Mouse (Mus musculus) limb, embryonic 15.5 days (tissue): ENCODE measurements around the gene Cnpy3. TPM values are rescaled to one million over a fixed set of nuclear protein-coding genes. Genes with fewer than 3 reads are reported as not detected.

ENCODE experiments used
- ATAC-seq: fragments of 200-750 bp; cut with Nextera tagmentation; 2 replicates; pipeline ENCODE4 v1.8.0; 2017; ENCODE audit warnings: low read depth, moderate TSS enrichment; ENCODE audit not compliant: insufficient number of reproducible peaks, low FRiP score, low TSS enrichment
- H3K27ac ChIP-seq: fragments of 300-500 bp; sonication (generic); 2 replicates; pipeline ENCODE4 v1.5.1; 2015; ENCODE audit warnings: moderate library complexity, mild to moderate bottlenecking, inconsistent platforms
- H3K27me3 ChIP-seq: fragments of 300-500 bp; sonication (generic); 2 replicates; pipeline ENCODE4 v1.6.1; 2015; ENCODE audit warnings: inconsistent platforms
- H3K36me3 ChIP-seq: fragments of 300-500 bp; sonication (generic); 2 replicates; pipeline ENCODE4 v1.6.1; 2015; ENCODE audit warnings: inconsistent platforms
- H3K4me1 ChIP-seq: fragments of 300-500 bp; sonication (generic); 2 replicates; pipeline ENCODE4 v1.6.1; 2015; ENCODE audit warnings: inconsistent platforms
- H3K4me2 ChIP-seq: fragments of 300-500 bp; sonication (generic); 2 replicates; pipeline ENCODE4 v1.6.1; 2015; ENCODE audit warnings: mild to moderate bottlenecking, inconsistent platforms
- H3K4me3 ChIP-seq: fragments of 300-500 bp; sonication (generic); 2 replicates; pipeline ENCODE4 v1.5.1; 2015; ENCODE audit warnings: mild to moderate bottlenecking, inconsistent platforms
- H3K9ac ChIP-seq: fragments of 300-500 bp; sonication (generic); 2 replicates; pipeline ENCODE4 v1.6.1; 2015; ENCODE audit warnings: inconsistent platforms
- H3K9me3 ChIP-seq: fragments of 300-500 bp; sonication (generic); 2 replicates; pipeline ENCODE4 v1.6.1; 2016; ENCODE audit warnings: inconsistent platforms
- WGBS: fragments of 180-500 bp; shearing (Covaris S2); methylation state at CpG from one replicate; pipeline ENCODE4 v1.1.7; 2015; 5-methylcytosine and 5-hydroxymethylcytosine counted together
- polyA plus RNA-seq: library from polyadenylated mRNA; unstranded; fragments of >200 nt; fragmentation: Nextera tagmentation; extraction: Ambion mirVana; gene quantifications from 2 replicates; pipeline ENCODE4 v1.2.1, GENCODE M21; 2015

Cnpy3 gene
- polyA plus RNA-seq, 1 experiment from 2014 or later, result 78.0 TPM

DNA sequence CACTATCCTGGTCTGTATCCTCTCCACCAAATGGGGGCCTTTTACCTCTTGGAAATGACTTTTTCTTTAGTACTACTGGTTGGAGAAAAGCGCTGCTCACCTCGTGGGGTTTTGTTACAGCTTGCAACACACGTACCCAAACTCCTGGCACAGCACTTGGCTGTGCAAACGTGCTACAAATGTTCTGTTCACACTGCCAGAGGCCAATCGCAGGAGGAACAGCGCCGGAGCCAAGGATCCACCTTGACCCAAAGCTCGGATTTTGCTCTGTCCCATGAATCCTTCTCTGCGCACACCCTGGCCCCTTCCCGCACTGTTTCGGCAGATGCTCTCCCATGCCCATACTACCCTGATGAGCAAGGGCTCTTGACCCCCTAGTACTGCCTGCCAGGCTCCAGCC lies 23.5 kb downstream of the Cnpy3 start:
- ATAC-seq, result no peak

DNA sequence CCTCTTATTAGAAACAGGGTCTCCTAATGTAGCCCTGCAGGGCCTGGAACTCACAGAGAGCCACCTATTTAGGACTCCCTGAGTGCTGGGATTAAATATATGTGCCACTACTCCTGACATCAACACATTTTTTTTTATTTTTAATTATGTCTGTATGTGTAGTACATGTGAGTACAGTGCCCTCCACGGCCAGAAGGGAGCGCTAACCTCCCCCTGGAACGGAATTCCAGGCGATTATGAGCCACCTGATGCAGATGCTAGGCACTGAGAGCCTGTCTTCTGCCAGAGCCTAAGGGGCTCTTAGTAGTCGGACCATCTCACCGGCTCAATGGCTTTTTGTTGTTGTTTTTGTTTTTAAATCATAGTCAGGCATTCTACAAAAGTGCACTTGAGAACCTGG lies 24.0 kb downstream of the Cnpy3 start:
- peaks cover 37% of the 10 kb centered on the region for H3K36me3 ChIP-seq
- 44% methylated on average over 6 of the region's 6 CpGs for WGBS
- H3K9ac ChIP-seq, result no peak overlapping the region
- no peak overlapping the region for H3K4me3 ChIP-seq
- peaks cover 11% of the 10 kb centered on the region; the same call in 1 of the 2 replicates for H3K4me1 ChIP-seq
- H3K27ac ChIP-seq, result no peak overlapping the region
- H3K4me2 ChIP-seq, result no peak overlapping the region
- H3K9me3 ChIP-seq, result no peaks in the 10 kb centered on the region
- no peak for ATAC-seq
- peaks cover 11% of the 10 kb centered on the region for H3K27me3 ChIP-seq

More for the DNA sequence above, 23.5 kb downstream of the Cnpy3 start:
- H3K4me2 ChIP-seq, result peak overlapping the region; percentile 34
- no peak overlapping the region for H3K27ac ChIP-seq
- 48% methylated on average over 11 of the region's 11 CpGs for WGBS
- H3K4me3 ChIP-seq, result peak overlapping the region; percentile 17; the same call in 1 of the 2 replicates
- peaks cover 11% of the 10 kb centered on the region for H3K27me3 ChIP-seq
- no peaks in the 10 kb centered on the region for H3K9me3 ChIP-seq
- H3K9ac ChIP-seq, result 0 out of 2 replicates have a peak overlapping the region, but pooled peaks have one; percentile 4
- peaks cover 11% of the 10 kb centered on the region; the same call in 1 of the 2 replicates for H3K4me1 ChIP-seq
- H3K36me3 ChIP-seq, result peaks cover 32% of the 10 kb centered on the region

DNA sequence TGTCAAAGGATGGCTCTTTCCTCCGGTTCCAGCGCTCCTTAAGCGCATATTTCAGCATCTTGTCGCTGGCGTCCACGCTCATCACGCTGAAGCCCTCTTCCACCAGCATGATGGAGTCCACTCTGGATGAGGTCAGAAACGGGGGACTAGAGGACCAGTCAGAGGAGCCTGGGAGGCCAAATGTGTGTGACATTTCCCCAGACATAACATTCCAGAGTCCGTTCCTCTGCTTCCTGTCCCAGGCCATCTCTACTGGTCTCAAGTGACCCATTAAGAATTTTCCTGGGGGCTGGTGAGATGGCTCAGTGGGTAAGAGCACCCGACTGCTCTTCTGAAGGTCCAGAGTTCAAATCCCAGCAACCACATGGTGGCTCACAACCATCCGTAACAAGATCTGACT lies 24.7 kb downstream of the Cnpy3 start:
- H3K4me1 ChIP-seq, result peaks cover 11% of the 10 kb centered on the region; the same call in 1 of the 2 replicates
- H3K9ac ChIP-seq, result no peak overlapping the region
- no peaks in the 10 kb centered on the region for H3K9me3 ChIP-seq
- no peak overlapping the region for H3K4me3 ChIP-seq
- no peak overlapping the region for H3K4me2 ChIP-seq
- no peak for ATAC-seq
- 92% methylated on average over 11 of the region's 11 CpGs for WGBS
- peaks cover 42% of the 10 kb centered on the region for H3K36me3 ChIP-seq
- peaks cover 11% of the 10 kb centered on the region for H3K27me3 ChIP-seq
- H3K27ac ChIP-seq, result no peak overlapping the region

DNA sequence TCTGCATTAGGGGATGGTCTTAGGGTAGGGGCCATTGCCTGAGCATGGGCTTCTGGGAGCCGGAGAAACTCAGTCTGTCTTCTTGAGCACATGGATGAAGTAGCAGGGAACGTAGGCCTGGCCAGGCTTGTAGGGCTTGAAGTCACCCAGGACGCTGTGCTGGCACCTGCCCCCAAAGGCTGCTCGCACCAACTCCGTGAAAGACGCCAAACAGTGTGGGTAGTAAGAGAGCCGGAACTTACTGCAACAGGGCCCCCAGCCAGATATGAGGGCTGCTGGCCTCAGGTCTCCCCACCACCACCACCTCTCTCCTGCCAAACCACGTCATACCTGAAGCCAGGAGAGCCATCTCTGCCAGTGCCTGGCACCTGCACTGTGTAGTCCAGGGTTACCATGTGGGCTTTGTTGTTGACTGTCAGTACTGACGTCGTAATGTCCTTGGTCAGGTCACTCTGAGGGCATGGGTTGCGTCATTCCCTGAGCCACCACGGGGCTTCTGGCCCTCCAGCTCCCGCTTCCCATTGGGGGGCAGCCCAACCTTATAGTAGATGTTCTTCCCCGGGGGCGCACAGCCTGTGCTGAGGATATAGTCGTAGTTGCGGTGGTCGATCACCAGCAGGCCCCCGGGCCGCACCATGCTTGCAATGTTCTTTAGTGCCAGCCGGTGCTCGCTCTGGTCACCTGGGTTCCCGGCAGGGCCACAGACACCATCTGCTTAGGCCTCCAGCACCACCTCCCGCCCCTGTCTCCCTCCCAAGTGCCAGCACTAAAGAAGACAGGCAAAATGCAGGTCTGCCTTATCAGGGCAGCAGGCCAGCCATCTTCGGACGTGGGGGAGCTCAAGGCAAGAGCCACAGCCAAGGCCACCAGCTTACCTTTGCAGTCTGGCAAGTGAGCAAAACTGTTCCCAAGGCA lies 26.0 kb downstream of the Cnpy3 start:
- ATAC-seq, result no peak
- Histone ChIP-seq H3K9ac (no peak overlapping the region), H3K36me3 (peaks cover 55% of the 10 kb centered on the region)

DNA sequence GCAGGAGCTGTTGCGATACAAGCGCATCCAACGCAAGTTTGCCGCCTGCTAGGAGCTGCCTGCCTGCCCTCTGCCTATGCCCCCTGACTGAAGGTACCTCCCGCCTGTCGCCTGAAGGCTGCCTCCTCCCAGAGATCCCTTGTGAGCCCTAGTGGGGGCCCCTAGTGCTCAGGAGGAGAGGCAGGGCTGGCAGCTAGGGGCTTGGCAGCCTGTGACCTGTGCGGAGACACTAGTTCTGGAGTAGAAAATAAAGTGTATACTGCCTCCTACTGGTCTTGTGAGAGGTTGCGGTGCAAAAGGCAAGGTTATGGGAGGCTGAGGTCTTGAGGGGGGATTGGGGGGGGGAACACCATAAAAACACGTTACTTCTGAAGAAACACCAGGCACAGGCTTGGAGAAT lies 26.7 kb downstream of the Cnpy3 start:
- Histone ChIP-seq H3K4me2 (no peak overlapping the region), H3K27ac (no peak overlapping the region), H3K4me3 (no peak overlapping the region), H3K36me3 (peaks cover 62% of the 10 kb centered on the region), H3K9ac (no peak overlapping the region), H3K9me3 (no peaks in the 10 kb centered on the region), H3K27me3 (peaks cover 11% of the 10 kb centered on the region), H3K4me1 (peaks cover 11% of the 10 kb centered on the region; the same call in 1 of the 2 replicates)
- 54% methylated on average over 9 of the region's 9 CpGs for WGBS
- no peak for ATAC-seq

More for the DNA sequence above, 26.0 kb downstream of the Cnpy3 start:
- Histone ChIP-seq H3K4me2 (no peak overlapping the region), H3K9me3 (no peaks in the 10 kb centered on the region), H3K4me3 (no peak overlapping the region), H3K27me3 (peaks cover 11% of the 10 kb centered on the region), H3K27ac (no peak overlapping the region), H3K4me1 (peaks cover 11% of the 10 kb centered on the region; the same call in 1 of the 2 replicates)
- 87% methylated on average over 26 of the region's 26 CpGs for WGBS

DNA sequence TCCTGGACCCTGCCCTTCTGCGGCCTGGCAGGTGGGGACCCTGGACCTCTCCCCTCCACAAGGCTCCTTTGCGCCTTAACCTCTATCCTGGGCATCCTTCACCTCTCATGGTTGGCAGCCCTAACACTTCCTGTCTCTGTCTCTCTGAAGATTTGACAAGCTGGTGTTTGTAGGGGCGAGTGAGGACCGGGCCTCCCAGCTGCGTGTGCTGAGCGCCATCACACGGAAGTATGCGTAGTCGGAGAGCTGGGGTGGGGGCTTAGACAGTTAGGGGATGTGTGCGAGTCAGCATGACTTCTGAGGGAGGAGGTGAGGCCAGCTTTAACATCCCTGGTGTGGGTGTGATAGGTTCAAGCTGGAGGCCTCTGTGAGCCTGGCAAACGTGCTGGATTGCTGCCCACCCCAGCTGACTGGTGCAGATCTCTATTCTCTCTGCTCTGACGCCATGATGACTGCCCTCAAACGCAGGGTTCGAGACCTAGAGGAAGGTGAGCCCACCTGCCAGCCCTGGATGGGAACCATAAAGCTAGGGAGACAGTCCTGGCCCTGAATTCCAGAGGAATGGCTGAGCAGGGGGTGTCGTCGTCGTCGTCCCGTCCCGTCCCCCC lies 27.4 kb downstream of the Cnpy3 start:
- H3K27ac ChIP-seq, result no peak overlapping the region
- 74% methylated on average over 20 of the region's 20 CpGs for WGBS
- peaks cover 11% of the 10 kb centered on the region; the same call in 1 of the 2 replicates for H3K4me1 ChIP-seq
- ATAC-seq, result no peak
- no peak overlapping the region for H3K4me3 ChIP-seq
- no peaks in the 10 kb centered on the region for H3K9me3 ChIP-seq
- peaks cover 8% of the 10 kb centered on the region for H3K27me3 ChIP-seq
- H3K36me3 ChIP-seq, result peaks cover 66% of the 10 kb centered on the region
- no peak overlapping the region for H3K9ac ChIP-seq
- H3K4me2 ChIP-seq, result no peak overlapping the region

DNA sequence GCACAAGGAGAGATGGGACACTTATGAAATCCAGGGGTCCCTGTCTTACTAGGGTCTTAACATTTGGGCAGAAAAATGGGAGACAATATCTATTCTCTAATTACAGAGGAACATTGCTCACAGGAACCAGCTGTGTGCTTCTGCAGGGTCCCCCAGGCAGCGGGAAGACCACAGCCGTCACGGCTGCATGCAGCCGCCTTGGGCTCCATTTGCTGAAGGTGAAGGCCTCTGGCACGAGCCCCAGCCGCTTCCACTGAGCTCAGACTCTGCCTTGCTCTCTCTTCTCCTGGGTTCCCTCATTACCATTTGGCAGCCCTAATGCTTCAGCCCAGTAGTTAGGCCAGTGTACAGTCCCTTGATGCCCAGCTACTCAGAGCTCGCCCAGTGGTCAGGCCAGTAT lies 30.9 kb downstream of the Cnpy3 start:
- WGBS, result 81% methylated on average over 7 of the region's 7 CpGs
- peaks cover 82% of the 10 kb centered on the region for H3K36me3 ChIP-seq
- no peaks in the 10 kb centered on the region for H3K9me3 ChIP-seq
- no peak overlapping the region for H3K27ac ChIP-seq
- no peak for ATAC-seq
- H3K27me3 ChIP-seq, result no peaks in the 10 kb centered on the region
- peaks cover 3% of the 10 kb centered on the region; the same call in 1 of the 2 replicates for H3K4me1 ChIP-seq
- H3K9ac ChIP-seq, result no peak overlapping the region
- H3K4me3 ChIP-seq, result no peak overlapping the region
- H3K4me2 ChIP-seq, result no peak overlapping the region

DNA sequence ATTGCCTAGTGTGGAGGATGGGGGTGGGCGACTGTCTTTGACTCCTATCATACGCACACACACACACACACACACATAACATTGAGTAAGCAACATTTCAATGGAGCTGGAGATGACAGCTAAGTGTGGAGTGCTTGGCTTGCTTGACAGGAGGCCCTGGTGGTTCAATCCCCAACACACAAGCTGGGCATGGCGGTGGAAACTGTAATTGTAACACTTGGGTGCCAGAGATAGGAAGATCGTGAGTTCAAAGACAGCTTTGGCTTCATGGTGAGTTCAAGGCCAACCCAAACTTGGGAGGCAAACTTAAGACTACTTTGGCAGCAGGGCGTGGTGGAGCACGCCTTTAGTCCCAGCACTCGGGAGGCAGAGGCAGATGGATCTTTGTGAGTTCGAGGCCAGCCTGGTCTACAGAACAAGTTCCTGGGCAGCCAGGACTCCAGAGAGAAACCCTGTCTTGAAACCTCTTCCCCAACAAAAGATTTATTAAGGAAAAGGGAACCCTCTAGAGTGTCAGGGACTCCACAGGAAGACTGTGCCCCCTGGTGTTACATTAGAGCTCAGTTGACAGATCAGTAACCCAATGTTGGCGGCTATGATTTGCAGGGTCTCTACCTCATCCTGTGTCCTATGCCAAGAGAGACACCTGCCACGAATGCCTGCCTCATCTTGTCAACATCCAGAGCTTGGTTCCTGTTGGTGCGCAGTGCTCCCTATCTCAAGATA lies 37.1 kb downstream of the Cnpy3 start:
- no peak for ATAC-seq

DNA sequence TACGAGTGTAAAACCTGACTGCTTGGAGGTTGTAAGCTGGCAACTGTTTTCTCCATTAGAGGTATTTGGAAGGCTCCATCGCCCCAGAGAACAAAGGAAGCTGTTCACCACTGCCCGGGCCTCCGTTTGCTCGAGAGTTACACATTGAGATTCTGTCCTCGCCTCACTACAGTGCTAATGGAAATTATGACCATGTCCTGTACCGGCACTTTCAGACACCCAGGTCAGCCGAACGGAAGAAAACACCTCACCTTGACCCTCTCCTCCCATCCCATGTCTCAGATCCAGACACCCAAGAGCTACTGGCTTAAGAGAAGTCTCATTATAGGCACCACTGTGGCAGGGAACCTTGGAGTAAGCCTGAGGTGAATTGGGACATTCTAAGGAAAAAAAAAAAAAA lies 38.2 kb downstream of the Cnpy3 start:
- Histone ChIP-seq H3K4me1 (peaks cover 14% of the 10 kb centered on the region), H3K9ac (no peak overlapping the region), H3K4me2 (no peak overlapping the region), H3K36me3 (peaks cover 42% of the 10 kb centered on the region), H3K27me3 (no peaks in the 10 kb centered on the region), H3K4me3 (no peak overlapping the region), H3K27ac (no peak overlapping the region), H3K9me3 (no peaks in the 10 kb centered on the region)
- WGBS, result 87% methylated on average over 9 of the region's 9 CpGs
- ATAC-seq, result no peak

More for the DNA sequence above, 37.1 kb downstream of the Cnpy3 start:
- WGBS, result 90% methylated on average over 11 of the region's 11 CpGs
- no peaks in the 10 kb centered on the region for H3K9me3 ChIP-seq
- H3K36me3 ChIP-seq, result peaks cover 45% of the 10 kb centered on the region
- H3K4me1 ChIP-seq, result peaks cover 14% of the 10 kb centered on the region
- no peak overlapping the region for H3K27ac ChIP-seq
- H3K27me3 ChIP-seq, result no peaks in the 10 kb centered on the region
- H3K4me2 ChIP-seq, result no peak overlapping the region
- H3K9ac ChIP-seq, result no peak overlapping the region
- no peak overlapping the region for H3K4me3 ChIP-seq

DNA sequence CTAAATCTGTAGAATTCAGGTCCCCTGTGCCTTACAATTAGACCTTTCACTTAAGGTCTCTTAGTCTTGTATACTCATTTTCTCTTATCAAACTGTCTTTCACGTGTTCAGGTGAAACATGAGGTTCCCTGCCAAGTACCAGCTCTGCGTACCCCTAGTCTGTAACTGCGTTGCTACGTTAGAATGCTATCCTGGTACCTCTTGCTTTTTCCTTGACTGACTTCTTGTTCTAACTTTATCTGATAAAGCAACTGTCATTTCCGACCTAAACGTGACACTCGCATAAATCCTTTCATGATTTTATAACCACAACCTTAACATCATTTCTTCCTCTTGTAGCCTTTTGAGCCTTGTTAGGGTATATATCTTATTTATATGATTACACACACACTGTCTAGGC lies 39.6 kb downstream of the Cnpy3 start:
- H3K4me2 ChIP-seq, result peak overlapping the region; percentile 90
- H3K4me3 ChIP-seq, result peak overlapping the region; percentile 99
- H3K9me3 ChIP-seq, result no peaks in the 10 kb centered on the region
- H3K4me1 ChIP-seq, result peaks cover 14% of the 10 kb centered on the region
- H3K27me3 ChIP-seq, result no peaks in the 10 kb centered on the region
- 65% methylated on average over 7 of the region's 7 CpGs for WGBS
- ATAC-seq, result no peak
- H3K9ac ChIP-seq, result peak overlapping the region; percentile 90
- H3K27ac ChIP-seq, result 0 out of 2 replicates have a peak overlapping the region, but pooled peaks have one; percentile 74
- peaks cover 34% of the 10 kb centered on the region for H3K36me3 ChIP-seq

DNA sequence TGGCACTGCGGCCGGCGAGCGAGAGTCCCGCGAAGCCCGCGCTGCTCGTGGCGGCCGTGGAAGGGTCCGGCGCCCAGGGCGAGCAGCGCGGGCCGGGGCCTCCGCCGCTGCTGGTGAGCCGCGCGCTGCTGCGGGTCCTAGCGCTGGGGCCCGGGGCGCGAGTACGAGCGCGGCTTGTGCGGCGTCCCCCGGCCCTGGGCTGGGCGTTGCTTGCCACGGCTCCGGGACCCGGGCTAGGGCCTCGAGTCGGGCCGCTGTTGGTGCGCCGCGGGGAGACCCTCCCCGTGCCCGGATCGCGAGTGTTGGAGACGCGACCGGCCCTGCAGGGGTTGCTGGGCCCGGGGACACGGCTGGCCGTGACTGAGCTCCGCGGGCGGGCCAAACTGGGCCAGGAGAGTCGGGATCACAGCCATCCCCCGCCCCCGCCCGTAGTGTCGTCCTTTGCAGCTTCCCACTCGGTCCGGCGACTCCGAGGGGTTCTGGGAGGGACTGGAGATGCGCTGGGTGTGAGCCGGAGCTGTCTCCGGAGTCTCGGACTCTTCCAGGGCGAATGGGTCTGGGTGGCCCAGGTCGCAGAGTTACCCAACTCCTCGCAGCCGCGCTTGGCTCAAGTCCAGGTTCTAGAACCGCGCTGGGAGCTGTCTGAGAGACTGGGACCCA lies 40.3 kb downstream of the Cnpy3 start:
- Histone ChIP-seq H3K4me1 (peaks cover 14% of the 10 kb centered on the region), H3K9me3 (no peaks in the 10 kb centered on the region), H3K27me3 (no peaks in the 10 kb centered on the region), H3K4me3 (peak overlapping the region; percentile 99), H3K27ac (peak overlapping the region; percentile 74), H3K9ac (peak overlapping the region; percentile 90), H3K4me2 (peak overlapping the region; percentile 90), H3K36me3 (peaks cover 29% of the 10 kb centered on the region)
- WGBS, result under 1% methylated on average over 68 of the region's 76 CpGs
- ATAC-seq, result peak; percentile 33; the same call in 1 of the 2 replicates
